Mouse (Mus musculus) lung, postnatal 0 days (tissue): ENCODE results near the gene Mrnip.

Experiments used
- CTCF ChIP-seq: IDR thresholded peaks from 2 replicates; pipeline ENCODE4 v1.5.1; 2016; ENCODE audit warnings: antibody characterized with exemption, mild to moderate bottlenecking
- EP300 ChIP-seq: IDR thresholded peaks from 2 replicates; pipeline ENCODE4 v1.6.1; 2016; ENCODE audit warnings: antibody characterized with exemption, mild to moderate bottlenecking, control low read depth

- TF ChIP-seq CTCF (no peak), EP300 (no peak)
Observed at GRCm38 (mm10) chr11:50207344-50207743, 33.1 kb downstream of the Mrnip start.
